Mouse (Mus musculus): ENCODE measurements around the gene Catsper3.

The Catsper3 gene

GRCm38 (mm10) chr13:55827679-55828140, 43.3 kb downstream of the Catsper3 start:
- DNase-seq, result no peak

- DNase-seq, result no peak
Observed at GRCm38 (mm10) chr13:55828141-55829017, 44.0 kb downstream of the Catsper3 start.

GRCm38 (mm10) chr13:55829018-55829655, 44.8 kb downstream of the Catsper3 start:
- no peak for DNase-seq

GRCm38 (mm10) chr13:55830081-55830832, 45.9 kb downstream of the Catsper3 start:
- no peak for DNase-seq

- no peak for DNase-seq
Observed at GRCm38 (mm10) chr13:55830833-55831721, 46.7 kb downstream of the Catsper3 start.

- no peak for DNase-seq
Observed at GRCm38 (mm10) chr13:55831722-55832160, 47.4 kb downstream of the Catsper3 start.

GRCm38 (mm10) chr13:55832602-55833001, 48.2 kb downstream of the Catsper3 start:
- no peak for DNase-seq

GRCm38 (mm10) chr13:55833921-55834320, 49.6 kb downstream of the Catsper3 start:
- DNase-seq, result no peak

GRCm38 (mm10) chr13:55834667-55835066, 50.3 kb downstream of the Catsper3 start:
- no peak for DNase-seq

- no peak for DNase-seq
Observed at GRCm38 (mm10) chr13:55835548-55836097, 51.3 kb downstream of the Catsper3 start.

GRCm38 (mm10) chr13:55836142-55836625, 51.8 kb downstream of the Catsper3 start, which contains the start of gene Pitx1:
Pitx1 (minus strand) TSS chr13:55836192.
- no peak for DNase-seq

GRCm38 (mm10) chr13:55836786-55837780, 52.7 kb downstream of the Catsper3 start:
- DNase-seq, result no peak

GRCm38 (mm10) chr13:55840223-55840622, 55.9 kb downstream of the Catsper3 start:
- DNase-seq, result no peak

- no peak for DNase-seq
Observed at GRCm38 (mm10) chr13:55843700-55844099, 59.3 kb downstream of the Catsper3 start.

GRCm38 (mm10) chr13:55847805-55848204, 63.4 kb downstream of the Catsper3 start:
- no peak for DNase-seq

- no peak for DNase-seq
Observed at GRCm38 (mm10) chr13:55848604-55849190, 64.3 kb downstream of the Catsper3 start.

GRCm38 (mm10) chr13:55850726-55851125, 66.4 kb downstream of the Catsper3 start:
- DNase-seq, result no peak

GRCm38 (mm10) chr13:55852205-55852604, 67.8 kb downstream of the Catsper3 start:
- DNase-seq, result no peak

GRCm38 (mm10) chr13:55855793-55856192, 71.4 kb downstream of the Catsper3 start:
- no peak for DNase-seq

- no peak for DNase-seq
Observed at GRCm38 (mm10) chr13:55858463-55858862, 74.1 kb downstream of the Catsper3 start.

Measured in spleen, adult 18-20 months (tissue).